Mouse (Mus musculus) megakaryocyte, embryonic 14.5 days (primary cell): ENCODE measurements around the gene Apaf1. TPM values are rescaled to one million over a fixed set of nuclear protein-coding genes. Genes with fewer than 3 reads are reported as not detected.

Experiments used
- H3K27me3 ChIP-seq: replicated peaks from 2 replicates; pipeline ENCODE3; 2012; ENCODE audit warnings: inconsistent platforms
- H3K36me3 ChIP-seq: replicated peaks from 2 replicates; pipeline ENCODE3; 2012; ENCODE audit warnings: low read length, inconsistent platforms, mixed read lengths
- H3K4me1 ChIP-seq: 2 replicates; pipeline ENCODE4 v1.6.1; 2012; ENCODE audit warnings: inconsistent platforms
- H3K4me3 ChIP-seq: replicated peaks from 2 replicates; pipeline ENCODE3; 2012; ENCODE audit warnings: moderate library complexity, mild to moderate bottlenecking, inconsistent platforms
- H3K9me3 ChIP-seq: 2 replicates; pipeline ENCODE4 v1.6.1; 2012; ENCODE audit warnings: inconsistent platforms
- FLI1 ChIP-seq: IDR thresholded peaks from 2 replicates; pipeline ENCODE4 v1.6.1; 2012; ENCODE audit warnings: low read length, inconsistent platforms, mixed read lengths
- GATA1 ChIP-seq: IDR thresholded peaks from 3 replicates; pipeline ENCODE4 v1.6.1; 2012; ENCODE audit warnings: mixed read lengths, low read length, inconsistent platforms, borderline replicate concordance
- polyA plus RNA-seq: library from polyadenylated mRNA; stranded (reverse); fragments of >175 nt; gene quantifications from 2 replicates; pipeline ENCODE4 v1.2.3, GENCODE M21; 2012; ENCODE audit warnings: low replicate concordance; ENCODE audit not compliant: insufficient read depth

The Apaf1 gene
- polyA plus RNA-seq, 1 experiment = 2.9 TPM

DNA sequence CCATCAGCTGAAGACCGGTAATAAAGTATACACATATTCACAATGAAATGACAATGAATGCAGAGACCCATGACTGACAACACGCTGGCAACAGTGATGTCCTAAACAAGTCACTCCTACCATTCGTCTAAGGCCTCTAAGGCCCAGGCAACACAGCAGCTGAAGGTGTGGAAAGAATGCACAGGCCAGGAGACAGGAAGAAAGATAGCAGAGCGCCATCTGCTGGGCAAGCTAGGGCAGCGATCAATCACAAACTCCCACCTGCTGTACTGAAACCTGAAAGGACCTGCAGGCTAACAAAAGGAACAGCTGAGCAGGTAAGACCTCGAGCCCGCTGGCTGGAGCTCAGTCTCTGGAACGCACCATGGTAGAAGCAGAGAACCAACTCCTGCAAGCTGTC, 48.6 kb downstream of the Apaf1 start:
- TF ChIP-seq FLI1 (no peak), GATA1 (no peak)
- peaks cover 21% of the 10 kb centered on the region for H3K4me1 ChIP-seq
- H3K4me3 ChIP-seq = no peak overlapping the region
- H3K9me3 ChIP-seq = no peaks in the 10 kb centered on the region
- H3K27me3 ChIP-seq = no peaks in the 10 kb centered on the region
- H3K36me3 ChIP-seq = peaks cover 95% of the 10 kb centered on the region

DNA sequence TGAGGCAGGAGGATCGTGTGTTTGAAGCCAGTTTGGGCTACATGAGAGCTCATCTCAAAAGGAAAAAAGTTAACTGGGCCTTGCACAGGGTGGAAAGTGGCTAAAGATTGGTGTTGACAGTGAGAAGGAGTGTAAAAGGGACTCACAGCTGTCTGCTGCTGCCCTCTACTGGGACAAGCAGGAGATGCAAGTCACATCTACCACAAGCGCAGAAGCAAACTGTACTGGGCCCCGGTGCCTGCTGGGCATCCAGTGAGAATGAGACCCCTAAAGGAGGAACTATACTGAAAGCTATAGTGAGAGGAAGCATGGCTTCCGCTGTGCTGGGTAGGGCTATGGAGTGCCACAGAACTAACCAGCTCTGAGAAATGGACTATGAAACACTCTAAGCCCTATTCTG, 50.2 kb downstream of the Apaf1 start:
- Histone ChIP-seq H3K36me3 (peaks cover 95% of the 10 kb centered on the region), H3K4me1 (peaks cover 21% of the 10 kb centered on the region), H3K4me3 (no peak overlapping the region), H3K27me3 (no peaks in the 10 kb centered on the region), H3K9me3 (no peaks in the 10 kb centered on the region)
- no peak for TF ChIP-seq FLI1
- no peak for TF ChIP-seq GATA1

DNA sequence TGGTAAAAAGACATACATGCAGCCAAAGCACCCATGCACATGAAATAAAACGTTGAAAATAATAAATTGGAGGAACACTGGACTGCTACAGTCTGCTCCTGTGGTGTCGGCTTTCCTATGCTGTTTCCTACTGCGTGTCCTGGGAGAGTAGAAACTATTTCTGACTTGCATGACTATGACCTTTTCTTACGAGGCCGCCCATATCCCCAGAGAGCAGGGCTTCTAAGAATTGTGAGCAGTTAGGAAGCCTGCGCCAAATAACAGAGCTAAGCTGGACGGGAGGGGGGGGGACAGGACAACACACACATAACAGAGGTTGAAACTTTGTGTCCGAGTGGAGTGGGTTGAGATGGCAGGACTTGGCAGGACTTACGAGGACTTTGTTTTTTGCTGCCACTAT, 51.4 kb downstream of the Apaf1 start:
- H3K36me3 ChIP-seq = peaks cover 85% of the 10 kb centered on the region
- peaks cover 21% of the 10 kb centered on the region for H3K4me1 ChIP-seq
- no peak for TF ChIP-seq GATA1
- no peak for TF ChIP-seq FLI1
- H3K9me3 ChIP-seq = no peaks in the 10 kb centered on the region
- H3K27me3 ChIP-seq = no peaks in the 10 kb centered on the region
- H3K4me3 ChIP-seq = no peak overlapping the region

DNA sequence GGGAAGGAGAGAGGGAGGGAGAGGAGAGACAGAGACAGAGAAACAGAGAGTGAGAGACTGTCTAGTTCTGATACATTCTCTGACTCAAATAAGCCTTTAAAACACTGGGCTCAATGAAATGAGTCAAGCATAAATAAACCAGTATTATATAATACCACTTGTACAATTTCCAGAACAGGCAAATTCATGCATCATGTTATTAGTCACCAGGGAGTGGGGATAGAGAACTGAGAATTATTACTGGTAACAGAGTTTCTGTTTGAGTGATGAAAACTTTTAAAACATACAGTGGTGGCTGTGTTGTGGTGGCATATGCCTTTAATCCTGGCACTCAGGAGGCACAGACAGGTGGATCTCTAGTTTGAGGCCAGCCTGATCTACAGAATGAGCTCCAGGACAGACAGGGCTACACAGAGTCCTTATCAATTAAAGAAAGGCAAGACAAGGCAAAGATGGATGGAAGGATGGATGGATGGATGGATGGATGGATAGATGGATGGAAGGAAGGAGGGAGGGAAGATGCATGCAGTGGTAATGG, 53.5 kb downstream of the Apaf1 start:
- Histone ChIP-seq H3K4me3 (no peak overlapping the region), H3K9me3 (no peaks in the 10 kb centered on the region), H3K4me1 (peaks cover 19% of the 10 kb centered on the region), H3K36me3 (peaks cover 66% of the 10 kb centered on the region), H3K27me3 (no peaks in the 10 kb centered on the region)
- TF ChIP-seq GATA1 = no peak
- no peak for TF ChIP-seq FLI1

DNA sequence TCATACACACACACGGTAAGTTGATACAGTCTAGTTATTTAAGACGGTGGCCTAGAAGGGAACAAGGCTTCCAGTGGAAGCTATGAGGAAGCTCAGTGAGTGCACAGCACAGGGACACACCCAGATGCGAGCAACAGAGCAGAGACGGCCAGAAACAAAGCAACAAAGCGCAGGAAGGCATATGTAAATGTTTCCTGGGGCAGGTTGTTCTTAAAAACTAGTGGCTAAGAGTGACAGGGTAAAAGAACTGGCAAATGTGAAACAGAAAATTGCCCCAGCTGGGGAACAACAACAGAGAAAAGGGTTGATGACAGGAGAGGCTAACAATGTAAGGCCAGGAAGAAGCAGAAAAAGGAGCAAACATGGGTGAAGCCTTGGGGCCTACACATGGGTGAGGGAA, 54.6 kb downstream of the Apaf1 start:
- no peaks in the 10 kb centered on the region for H3K27me3 ChIP-seq
- H3K4me3 ChIP-seq = no peak overlapping the region
- TF ChIP-seq FLI1 (no peak), GATA1 (no peak)
- H3K4me1 ChIP-seq = peaks cover 8% of the 10 kb centered on the region
- peaks cover 63% of the 10 kb centered on the region for H3K36me3 ChIP-seq
- H3K9me3 ChIP-seq = no peaks in the 10 kb centered on the region

DNA sequence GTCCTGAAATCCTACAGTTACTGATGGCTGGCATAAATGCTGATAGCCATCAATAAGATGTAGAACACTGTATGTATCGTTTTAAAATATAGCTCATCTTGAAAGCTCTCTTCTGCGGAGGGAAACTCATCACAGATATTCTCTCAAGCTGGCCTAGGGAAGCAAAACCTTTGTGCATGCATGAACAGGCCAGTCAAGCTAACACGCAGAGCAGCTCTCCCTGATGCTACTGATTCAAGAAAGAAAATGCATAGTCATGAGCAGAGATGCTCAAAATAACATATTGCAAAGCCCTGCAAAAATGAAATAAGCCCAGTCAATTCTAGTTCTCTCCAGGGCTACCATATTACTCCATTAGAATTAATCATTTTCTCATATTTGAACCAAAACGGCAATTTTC, 55.1 kb downstream of the Apaf1 start:
- no peak overlapping the region for H3K4me3 ChIP-seq
- H3K9me3 ChIP-seq = no peaks in the 10 kb centered on the region
- H3K4me1 ChIP-seq = peaks cover 3% of the 10 kb centered on the region; the same call in 1 of the 2 replicates
- H3K27me3 ChIP-seq = no peaks in the 10 kb centered on the region
- peaks cover 63% of the 10 kb centered on the region for H3K36me3 ChIP-seq
- no peak for TF ChIP-seq GATA1
- TF ChIP-seq FLI1 = no peak

DNA sequence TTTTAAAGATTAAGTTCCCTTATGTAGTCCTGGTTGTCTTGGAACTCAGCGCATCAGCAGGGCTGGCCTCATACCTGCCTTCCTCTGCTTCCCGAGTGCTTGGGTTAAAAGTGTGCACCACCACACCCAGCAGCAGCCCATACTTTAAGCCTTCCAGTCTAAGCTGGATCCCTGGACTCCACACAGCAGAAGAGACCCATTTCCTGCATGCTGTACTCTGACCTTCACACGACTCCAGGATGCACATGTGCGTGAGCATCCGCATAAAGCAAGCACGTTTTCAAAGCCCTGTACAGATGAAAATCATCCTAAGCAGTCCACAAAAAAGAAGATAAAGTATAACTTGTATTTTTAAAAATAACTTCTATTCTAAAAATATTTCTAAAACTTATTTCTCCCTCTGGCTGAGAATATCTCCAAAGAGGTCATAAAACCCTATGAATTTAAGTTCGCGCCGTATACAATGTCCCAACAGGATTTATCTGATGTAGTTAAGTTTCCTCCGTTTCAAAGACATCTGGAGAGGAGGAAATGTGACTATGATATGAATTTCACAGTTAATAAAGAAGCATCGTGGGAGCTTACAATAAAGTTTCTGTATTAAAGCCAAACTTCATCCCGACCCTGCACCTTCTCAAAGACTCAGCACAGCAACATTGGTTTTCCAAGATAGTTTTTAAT, 76.6 kb downstream of the Apaf1 start:
- H3K27me3 ChIP-seq = no peaks in the 10 kb centered on the region
- no peaks in the 10 kb centered on the region for H3K9me3 ChIP-seq
- H3K36me3 ChIP-seq = peaks cover 80% of the 10 kb centered on the region
- TF ChIP-seq FLI1 (no peak), GATA1 (no peak)
- H3K4me3 ChIP-seq = no peak overlapping the region
- peaks cover 7% of the 10 kb centered on the region for H3K4me1 ChIP-seq

DNA sequence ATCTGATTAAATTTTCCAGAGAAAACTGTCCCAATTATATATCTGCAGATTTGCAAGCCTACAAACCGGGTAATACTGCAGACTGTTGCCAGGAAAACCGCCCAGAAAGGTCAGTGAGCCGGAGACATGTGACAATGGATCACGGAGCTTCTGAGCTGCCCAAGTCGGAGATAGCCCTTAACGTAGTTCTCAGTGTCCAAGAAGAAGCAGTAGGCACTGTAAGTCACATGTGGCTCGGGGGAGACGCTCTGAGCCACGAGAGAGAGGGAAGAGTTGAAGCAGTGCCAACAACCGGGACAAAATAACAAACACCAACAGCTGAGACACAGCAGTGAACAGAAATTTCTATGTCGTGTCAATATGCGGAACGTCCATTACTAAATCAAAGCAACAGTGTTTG, 81.1 kb downstream of the Apaf1 start:
- Histone ChIP-seq H3K27me3 (no peaks in the 10 kb centered on the region), H3K4me3 (no peak overlapping the region), H3K9me3 (no peaks in the 10 kb centered on the region), H3K4me1 (peaks cover 8% of the 10 kb centered on the region), H3K36me3 (peaks cover 85% of the 10 kb centered on the region)
- TF ChIP-seq FLI1 (no peak), GATA1 (no peak)

DNA sequence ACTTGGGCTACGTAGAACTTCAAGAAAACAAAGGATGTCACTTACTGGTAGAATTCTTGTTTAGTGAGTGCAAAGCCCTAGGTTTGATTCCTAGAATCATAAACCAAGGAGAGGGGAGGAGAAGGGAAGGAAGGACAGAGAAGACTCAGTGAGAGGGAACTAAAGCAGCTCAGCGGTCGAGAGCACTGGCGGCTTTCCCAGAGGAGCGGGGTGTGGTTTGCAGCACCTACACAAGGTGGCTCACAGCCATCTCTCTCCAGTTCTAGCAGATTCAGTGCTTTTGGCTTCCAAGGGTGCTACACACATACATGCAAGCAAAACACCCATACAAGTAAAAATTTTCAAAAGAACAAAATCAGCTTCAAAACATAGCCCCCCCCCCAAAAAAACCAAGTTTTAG, 82.7 kb downstream of the Apaf1 start:
- Histone ChIP-seq H3K9me3 (no peaks in the 10 kb centered on the region), H3K4me3 (no peak overlapping the region), H3K36me3 (peaks cover 87% of the 10 kb centered on the region), H3K27me3 (no peaks in the 10 kb centered on the region), H3K4me1 (peaks cover 3% of the 10 kb centered on the region; the same call in 1 of the 2 replicates)
- no peak for TF ChIP-seq GATA1
- TF ChIP-seq FLI1 = no peak

DNA sequence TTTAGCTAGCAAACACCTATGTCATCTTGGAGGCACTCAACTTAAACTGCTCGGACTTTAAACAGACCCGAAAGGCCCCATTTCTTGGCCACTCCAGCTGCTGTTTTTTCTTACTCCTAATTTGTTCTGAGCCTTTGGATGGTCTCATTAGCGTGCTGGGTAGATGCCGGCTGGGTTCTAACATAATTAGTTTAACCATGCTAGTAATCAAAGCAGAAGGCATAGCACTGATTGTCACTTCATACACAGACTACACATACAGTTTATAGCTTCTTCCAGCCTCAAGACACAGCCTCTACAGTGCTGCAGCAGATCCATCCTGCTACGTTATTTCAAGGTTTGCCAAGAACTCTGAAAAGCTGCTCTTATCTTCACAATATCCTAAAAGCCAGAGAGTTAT, 88.7 kb downstream of the Apaf1 start:
- peaks cover 96% of the 10 kb centered on the region for H3K36me3 ChIP-seq
- peaks cover 3% of the 10 kb centered on the region; the same call in 1 of the 2 replicates for H3K4me1 ChIP-seq
- no peak overlapping the region for H3K4me3 ChIP-seq

More for the DNA sequence above, 88.7 kb downstream of the Apaf1 start:
- Histone ChIP-seq H3K27me3 (no peaks in the 10 kb centered on the region), H3K9me3 (no peaks in the 10 kb centered on the region)
- TF ChIP-seq GATA1 = no peak
- no peak for TF ChIP-seq FLI1
